In the genomic region with DNA sequence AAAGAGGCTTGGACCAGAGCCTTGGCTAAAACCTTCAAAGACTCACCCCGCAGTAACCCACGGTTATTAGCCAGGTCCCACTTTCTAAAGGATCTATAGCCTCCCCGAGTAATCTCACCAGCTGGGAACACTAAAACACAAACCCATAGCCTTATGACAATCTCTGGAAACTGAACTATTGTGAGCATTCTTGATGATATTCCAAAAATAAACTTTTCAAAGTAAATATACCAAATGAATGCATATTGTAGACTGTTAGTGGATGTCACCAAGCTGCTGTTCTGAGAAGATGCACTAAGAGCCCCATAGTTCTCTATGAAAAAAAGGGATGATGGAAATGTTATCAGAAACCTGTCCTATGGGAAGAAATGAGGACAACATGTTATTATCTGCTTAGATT, we compare ENCODE assay signal across 14 mouse cellular contexts. TPM values are rescaled to one million over a fixed set of nuclear protein-coding genes. Genes with fewer than 3 reads are reported as not detected.
"Had no signal": no experiment of that assay in that cellular context is flagged by ENCODE, and none has a peak within 500 bp of the region (broad histone marks: within the 10 kb centered on the region; RNA-seq: fewer than 3 reads in every experiment).

No protein-coding gene starts in this region.

- H3K36me3 ChIP-seq: limb, embryonic 10.5 days; liver, embryonic 13.5 days; midbrain, embryonic 15.5 days; neural tube, embryonic 13.5 days; stomach, embryonic 15.5 days had no signal

- H3K4me3 ChIP-seq: left cerebral cortex, adult 2 months; limb, embryonic 10.5 days; liver, embryonic 13.5 days; megakaryocyte, embryonic 14.5 days; midbrain, embryonic 15.5 days; neural tube, embryonic 13.5 days; stomach, embryonic 15.5 days had no signal

- H3K27ac ChIP-seq: left cerebral cortex, adult 2 months; limb, embryonic 10.5 days; macrophage; midbrain, embryonic 15.5 days; neural tube, embryonic 13.5 days; stomach, embryonic 15.5 days had no signal

- H3K9me3 ChIP-seq: limb, embryonic 10.5 days; liver, embryonic 13.5 days; megakaryocyte, embryonic 14.5 days; midbrain, embryonic 15.5 days; neural tube, embryonic 13.5 days; stomach, embryonic 15.5 days had no signal

- H3K27me3 ChIP-seq: liver, embryonic 13.5 days; megakaryocyte, embryonic 14.5 days; midbrain, embryonic 15.5 days; neural tube, embryonic 13.5 days; stomach, embryonic 15.5 days had no signal

- DNase-seq: kidney, postnatal 10 days; liver, postnatal 0 days; right cerebral cortex, postnatal 14 days; thymus, postnatal 4 days had no signal

- ATAC-seq: midbrain, embryonic 15.5 days had no signal

- H3K4me1 ChIP-seq: limb, embryonic 10.5 days; megakaryocyte, embryonic 14.5 days; midbrain, embryonic 15.5 days; neural tube, embryonic 13.5 days; stomach, embryonic 15.5 days had no signal

- H3K9ac ChIP-seq: liver, embryonic 13.5 days; liver, postnatal 0 days; midbrain, embryonic 15.5 days; neural tube, embryonic 13.5 days; stomach, embryonic 15.5 days had no signal

- H3K4me2 ChIP-seq: midbrain, embryonic 11.5 days; midbrain, embryonic 15.5 days; neural tube, embryonic 13.5 days; stomach, embryonic 15.5 days had no signal

RNA-seq across cellular contexts. Expression of gene Tm4sf1, which starts 25.0 kb away (rescaled TPM):
- total RNA-seq: monocyte, adult 5-6 weeks had no signal
- polyA plus RNA-seq: macrophage had no signal
